ENCODE assay signal across 27 mouse cellular contexts in genomic region chr5:142826131-142826530, GRCm38 (mm10). TPM values are rescaled to one million over a fixed set of nuclear protein-coding genes. Genes with fewer than 3 reads are reported as not detected.
A peak's percentile ranks its signal among the peaks of the same experiment; 100 is the strongest.
DNase-seq lines count a peak whose midpoint lies in the region; ATAC-seq lines count a peak whose summit lies in the region.
"Had no signal": no experiment of that assay in that cellular context is flagged by ENCODE, and none has a peak within 500 bp of the region (broad histone marks: within the 10 kb centered on the region; RNA-seq: fewer than 3 reads in every experiment).

No protein-coding gene starts in this region.

- H3K36me3 ChIP-seq in heart, embryonic 10.5 days, result peaks cover 3% of the 10 kb centered on the region; the same call in 1 of the 2 replicates
- H3K36me3 ChIP-seq in midbrain, embryonic 11.5 days (ENCODE audit: control insufficient read depth, insufficient read depth, low read length), result no peaks in the 10 kb centered on the region
- H3K36me3 ChIP-seq in midbrain, embryonic 13.5 days, result no peaks in the 10 kb centered on the region
- H3K36me3 ChIP-seq in embryonic facial prominence, embryonic 15.5 days, result no peaks in the 10 kb centered on the region
- H3K36me3 ChIP-seq: heart, embryonic 12.5 days; midbrain, embryonic 10.5 days; neural tube, embryonic 12.5 days had no signal

- H3K27ac ChIP-seq in heart, embryonic 10.5 days, result peak overlapping the region; percentile 39; the same call in 1 of the 2 replicates
- no peak overlapping the region for H3K27ac ChIP-seq in midbrain, embryonic 11.5 days (ENCODE audit: low read depth, low read length)
- no peak overlapping the region for H3K27ac ChIP-seq in midbrain, embryonic 13.5 days
- 0 out of 2 replicates have a peak overlapping the region, but pooled peaks have one; percentile 1 for H3K27ac ChIP-seq in embryonic facial prominence, embryonic 15.5 days (replicated peaks)
- H3K27ac ChIP-seq: layer of hippocampus, adult 2 months; liver, embryonic 14.5 days; neural tube, embryonic 12.5 days had no signal

- H3K9me3 ChIP-seq in heart, embryonic 10.5 days, result no peaks in the 10 kb centered on the region
- H3K9me3 ChIP-seq in midbrain, embryonic 11.5 days (ENCODE audit: control insufficient read depth, low read length), result no peaks in the 10 kb centered on the region
- H3K9me3 ChIP-seq in midbrain, embryonic 13.5 days, result no peaks in the 10 kb centered on the region
- H3K9me3 ChIP-seq in embryonic facial prominence, embryonic 15.5 days (replicated peaks), result no peaks in the 10 kb centered on the region
- H3K9me3 ChIP-seq: neural tube, embryonic 12.5 days had no signal

- no peak overlapping the region for H3K9ac ChIP-seq in midbrain, embryonic 11.5 days (ENCODE audit: low read length)
- H3K9ac ChIP-seq in midbrain, embryonic 13.5 days (replicated peaks), result no peak overlapping the region
- no peak overlapping the region for H3K9ac ChIP-seq in embryonic facial prominence, embryonic 15.5 days
- H3K9ac ChIP-seq: heart, embryonic 12.5 days; liver, embryonic 14.5 days; neural tube, embryonic 12.5 days had no signal

- no peak overlapping the region for H3K4me2 ChIP-seq in midbrain, embryonic 11.5 days
- H3K4me2 ChIP-seq in midbrain, embryonic 13.5 days (replicated peaks), result no peak overlapping the region
- H3K4me2 ChIP-seq in embryonic facial prominence, embryonic 15.5 days (replicated peaks), result no peak overlapping the region
- H3K4me2 ChIP-seq: heart, embryonic 12.5 days; neural tube, embryonic 12.5 days had no signal

- H3K27me3 ChIP-seq in heart, embryonic 10.5 days (ENCODE audit: insufficient read depth, poor library complexity, severe bottlenecking), result no peaks in the 10 kb centered on the region
- H3K27me3 ChIP-seq in midbrain, embryonic 11.5 days (ENCODE audit: control insufficient read depth, insufficient read depth, low read length), result peaks cover 5% of the 10 kb centered on the region; the same call in 1 of the 2 replicates
- H3K27me3 ChIP-seq in midbrain, embryonic 13.5 days, result no peaks in the 10 kb centered on the region
- H3K27me3 ChIP-seq in embryonic facial prominence, embryonic 15.5 days, result no peaks in the 10 kb centered on the region
- H3K27me3 ChIP-seq: heart, embryonic 12.5 days; neural tube, embryonic 12.5 days had no signal

- peaks cover 36% of the 10 kb centered on the region for H3K4me1 ChIP-seq in heart, embryonic 10.5 days
- peaks cover 35% of the 10 kb centered on the region for H3K4me1 ChIP-seq in midbrain, embryonic 11.5 days (ENCODE audit: control insufficient read depth, insufficient read depth, low read length)
- peaks cover 41% of the 10 kb centered on the region for H3K4me1 ChIP-seq in midbrain, embryonic 13.5 days (replicated peaks)
- H3K4me1 ChIP-seq in embryonic facial prominence, embryonic 15.5 days, result peaks cover 47% of the 10 kb centered on the region

- no peak for ATAC-seq in midbrain, embryonic 11.5 days (ENCODE audit: low FRiP score)
- ATAC-seq in midbrain, embryonic 13.5 days, result no peak
- ATAC-seq in embryonic facial prominence, embryonic 15.5 days (ENCODE audit: insufficient number of reproducible peaks, low FRiP score, low TSS enrichment, low read depth), result no peak
- ATAC-seq: forebrain, embryonic 14.5 days; hindbrain, embryonic 16.5 days had no signal

- WGBS in heart, embryonic 10.5 days, result 76% methylated on average over 4 of the region's 4 CpGs
- whole genome bisulfite sequencing in midbrain, embryonic 11.5 days, result 79% methylated on average over 4 of the region's 4 CpGs
- 90% methylated on average over 4 of the region's 4 CpGs for WGBS in midbrain, embryonic 13.5 days
- WGBS in embryonic facial prominence, embryonic 15.5 days, result 72% methylated on average over 4 of the region's 4 CpGs

- intact Hi-C loops in heart, postnatal 10 days (cut with DNase I), result no loop called here

- DNase-seq in heart, embryonic 10.5 days (ENCODE audit: low spot score), result no peak
- DNase-seq in heart, postnatal 10 days, result no peak
- DNase-seq in midbrain, embryonic 11.5 days (ENCODE audit: low spot score, missing footprints), result peak; percentile 85
- DNase-seq in layer of hippocampus, postnatal 10 days (ENCODE audit: low spot score in 2 of 2), result no peak
- DNase-seq in thymus, postnatal 14 days, result no peak
- DNase-seq: adrenal gland, adult 8-10 months; cerebellum, adult 2 months; cerebellum, postnatal 36 days; gastrocnemius, postnatal 36 days; heart, adult 18-20 months; left cerebral cortex, postnatal 4 days; liver; lung, adult 2 months; lung, postnatal 10 days; right cerebral cortex, adult 18-20 months; spleen, adult 18-20 months; thymus, postnatal 25 days had no signal

- no peak overlapping the region for H3K4me3 ChIP-seq in heart, embryonic 10.5 days
- no peak overlapping the region for H3K4me3 ChIP-seq in midbrain, embryonic 11.5 days (ENCODE audit: low read depth, low read length)
- H3K4me3 ChIP-seq in midbrain, embryonic 13.5 days (replicated peaks), result no peak overlapping the region
- no peak overlapping the region for H3K4me3 ChIP-seq in embryonic facial prominence, embryonic 15.5 days (replicated peaks)
- H3K4me3 ChIP-seq: heart, embryonic 12.5 days; layer of hippocampus, adult 2 months; myocyte; neural tube, embryonic 12.5 days had no signal

RNA-seq across cellular contexts. Expression of gene Tnrc18, which starts 8.7 kb away (rescaled TPM):
- polyA plus RNA-seq in heart, embryonic 10.5 days (2016; fragmentation: Nextera tagmentation; extraction: Ambion mirVana), result 22.2 and 24.8 TPM in 2 replicates
- 10 to 100 TPM; 80.1 to 91.3 TPM for total RNA-seq in heart, postnatal 10 days (2021)
- 26.9 and 27.4 TPM in 2 replicates for polyA plus RNA-seq in midbrain, embryonic 11.5 days (2014; fragmentation: Nextera tagmentation; extraction: Ambion mirVana)
- 30.5 and 40.7 TPM in 2 replicates for polyA plus RNA-seq in midbrain, embryonic 13.5 days (2015; fragmentation: Nextera tagmentation; extraction: Ambion mirVana)
- 39.1 and 43.4 TPM in 2 replicates for polyA plus RNA-seq in embryonic facial prominence, embryonic 15.5 days (2015; fragmentation: Nextera tagmentation; extraction: Ambion mirVana)
- 100 to 1,000 TPM; 197 to 220 TPM for total RNA-seq in layer of hippocampus, postnatal 10 days (2021)

Comparison
In these comparisons a context has a peak if more than half of its experiments do, and no peak if none do; other contexts are left out.
1. H3K27ac ChIP-seq: peak in heart, embryonic 10.5 days (single experiment) and embryonic facial prominence, embryonic 15.5 days (single experiment); none in midbrain, embryonic 11.5 days (single experiment) and midbrain, embryonic 13.5 days (single experiment).